Mouse (Mus musculus) hematopoietic stem cell, adult 5-6 weeks (primary cell): ENCODE results near the gene Gm49384. TPM values are rescaled to one million over a fixed set of nuclear protein-coding genes. Genes with fewer than 3 reads are reported as not detected.

Source experiments
- ATAC-seq, 2 experiments: fragments of 125-278 bp in 1 of 2; replicated peaks in 1 of 2; 2 replicates each; pipeline ENCODE4 v1.8.0; 2016 to 2017; ENCODE audit warnings: inconsistent platforms in 2 of 2, mild to moderate bottlenecking in 2 of 2, moderate number of reproducible peaks in 2 of 2, low read depth in 1 of 2, moderate TSS enrichment in 1 of 2; ENCODE audit not compliant: low FRiP score in 2 of 2, poor library complexity in 2 of 2, severe bottlenecking in 2 of 2, insufficient read depth in 1 of 2, low TSS enrichment in 1 of 2
- total RNA-seq: library from RNA; stranded (forward); fragments of 172-1452, 232-1000 nt; gene quantifications from 2 replicates; pipeline ENCODE4 v1.2.3, GENCODE M21; 2017

The Gm49384 gene
- total RNA-seq, 1 experiment from 2014 or later, result 17.4 TPM

DNA sequence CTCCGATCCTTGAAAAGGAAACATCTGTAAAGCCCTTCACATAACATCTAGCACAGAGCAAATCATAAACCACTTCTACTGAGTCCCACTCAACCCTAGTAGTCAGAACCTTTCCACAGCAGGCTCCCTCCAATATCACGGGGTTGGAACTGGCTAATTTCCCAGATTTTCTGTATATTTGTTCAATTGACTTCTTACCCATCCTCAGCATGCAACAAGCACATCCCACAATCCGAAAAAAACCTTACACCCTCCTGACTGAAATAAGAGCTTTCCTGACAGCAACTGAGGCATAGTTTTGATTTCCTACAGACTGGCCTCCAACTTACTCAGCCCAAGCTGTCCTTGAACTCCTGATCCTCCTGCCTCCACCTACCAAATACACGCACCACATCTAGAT, 47.6 kb downstream of the Gm49384 start:
- ATAC-seq, result no peak

GRCm38 (mm10) chr12:69155923-69156322, 48.1 kb downstream of the Gm49384 start:
- ATAC-seq, result no peak

DNA sequence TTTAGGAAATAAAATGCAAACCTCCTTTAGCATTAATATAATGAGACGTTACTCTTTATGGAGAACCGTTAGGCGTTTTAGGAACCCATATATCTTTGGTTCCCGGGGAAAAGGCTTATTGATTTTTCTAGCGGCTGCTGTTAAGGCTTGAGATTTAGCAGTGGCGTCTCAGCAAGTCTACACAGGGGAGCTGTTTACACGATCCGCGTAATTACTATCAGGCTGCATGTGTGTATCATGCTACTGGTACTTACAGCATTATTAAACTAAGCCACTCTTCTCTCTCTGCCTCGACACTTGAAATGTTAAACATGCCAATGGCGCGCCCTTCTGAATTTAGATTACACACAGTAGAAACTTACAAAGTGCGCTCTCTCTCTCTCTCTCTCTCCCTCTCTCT, 54.0 kb downstream of the Gm49384 start:
- ATAC-seq, result no peak

GRCm38 (mm10) chr12:69147166-69147735, 56.8 kb downstream of the Gm49384 start:
- ATAC-seq, result no peak

DNA sequence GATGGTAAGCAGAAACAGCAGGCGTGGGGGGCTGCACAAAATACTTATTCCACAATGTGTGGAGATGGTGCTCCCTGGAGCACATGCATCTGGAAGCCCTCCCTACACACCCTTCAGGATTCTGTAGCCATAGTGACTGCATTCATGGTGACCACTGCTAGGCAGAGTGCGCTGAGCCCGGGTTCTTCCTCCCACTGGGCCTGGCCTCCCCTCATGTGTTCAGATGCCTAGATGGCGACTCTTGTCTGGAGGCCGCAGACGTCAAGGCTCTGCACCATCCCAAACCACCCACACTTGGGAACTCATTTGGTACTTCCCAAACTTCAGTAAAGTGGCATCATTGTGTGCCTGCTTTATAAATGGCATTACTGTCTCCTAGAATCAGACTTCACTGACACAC, 60.6 kb downstream of the Gm49384 start:
- ATAC-seq, result no peak

DNA sequence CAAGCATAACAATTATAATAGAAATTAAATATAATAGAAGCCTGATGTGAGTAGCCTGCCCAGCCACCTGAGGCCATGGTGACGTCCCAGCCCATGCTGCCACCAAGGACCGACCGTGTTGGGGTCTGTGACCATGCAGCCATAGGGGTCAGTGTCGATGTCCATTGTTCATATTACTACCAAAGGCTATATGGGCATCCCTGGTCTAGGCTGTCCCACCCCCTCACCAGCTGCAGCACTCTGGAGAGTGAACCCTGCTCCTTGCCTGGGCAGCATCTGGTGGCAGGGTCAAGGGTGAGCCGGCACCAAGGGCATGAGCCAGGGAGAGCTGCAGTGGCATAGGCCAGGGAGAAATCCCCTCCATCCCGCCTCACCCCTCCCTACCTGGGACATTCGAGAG, 64.2 kb downstream of the Gm49384 start:
- ATAC-seq, result no peak

Other genes starting within 250 kb of the Gm49384 start
- gene Rps29, start 45.1 kb downstream of the Gm49384 start, total RNA-seq, result 2,208 and 2,489 TPM in 2 replicates
- 5.8 and 9.7 TPM in 2 replicates for gene Lrr1, start 35.5 kb downstream of the Gm49384 start, total RNA-seq
- gene Rpl36al, start 20.2 kb downstream of the Gm49384 start, total RNA-seq, result 824 and 909 TPM in 2 replicates
- gene Mgat2, start 20.1 kb downstream of the Gm49384 start, total RNA-seq, result 116 and 124 TPM in 2 replicates
- 25.1 and 35.8 TPM in 2 replicates for gene Gm49383, start 7.2 kb downstream of the Gm49384 start, total RNA-seq
- gene Dnaaf2, start 5.8 kb downstream of the Gm49384 start, total RNA-seq, result 6.7 and 11.3 TPM in 2 replicates
- gene Pole2, start 23.9 kb upstream of the Gm49384 start, total RNA-seq, result 24.0 and 60.9 TPM in 2 replicates
- gene Klhdc1, start 36.9 kb upstream of the Gm49384 start, total RNA-seq, result 21.2 and 33.1 TPM in 2 replicates
- 69.1 and 79.8 TPM in 2 replicates for gene Klhdc2, start 92.4 kb upstream of the Gm49384 start, total RNA-seq
- 93.1 and 126 TPM in 2 replicates for gene Nemf, start 152.9 kb upstream of the Gm49384 start, total RNA-seq
- 146 and 157 TPM in 2 replicates for gene Arf6, start 167.9 kb upstream of the Gm49384 start, total RNA-seq
- gene Gm9887, start 168.2 kb upstream of the Gm49384 start, total RNA-seq, result 0.69 and 2.5 TPM in 2 replicates